Mouse (Mus musculus) megakaryocyte, embryonic 14.5 days (primary cell): ENCODE data around the gene Ppm1k. TPM values are rescaled to one million over a fixed set of nuclear protein-coding genes. Genes with fewer than 3 reads are reported as not detected.

ENCODE experiments used
- H3K27me3 ChIP-seq: replicated peaks from 2 replicates; pipeline ENCODE3; 2012; ENCODE audit warnings: inconsistent platforms
- H3K36me3 ChIP-seq: replicated peaks from 2 replicates; pipeline ENCODE3; 2012; ENCODE audit warnings: low read length, inconsistent platforms, mixed read lengths
- H3K4me1 ChIP-seq: 2 replicates; pipeline ENCODE4 v1.6.1; 2012; ENCODE audit warnings: inconsistent platforms
- H3K4me3 ChIP-seq: replicated peaks from 2 replicates; pipeline ENCODE3; 2012; ENCODE audit warnings: moderate library complexity, mild to moderate bottlenecking, inconsistent platforms
- H3K9me3 ChIP-seq: 2 replicates; pipeline ENCODE4 v1.6.1; 2012; ENCODE audit warnings: inconsistent platforms
- FLI1 ChIP-seq: IDR thresholded peaks from 2 replicates; pipeline ENCODE4 v1.6.1; 2012; ENCODE audit warnings: low read length, inconsistent platforms, mixed read lengths
- GATA1 ChIP-seq: IDR thresholded peaks from 3 replicates; pipeline ENCODE4 v1.6.1; 2012; ENCODE audit warnings: mixed read lengths, low read length, inconsistent platforms, borderline replicate concordance
- polyA plus RNA-seq: library from polyadenylated mRNA; stranded (reverse); fragments of >175 nt; gene quantifications from 2 replicates; pipeline ENCODE4 v1.2.3, GENCODE M21; 2012; ENCODE audit warnings: low replicate concordance; ENCODE audit not compliant: insufficient read depth

Ppm1k gene
- polyA plus RNA-seq, 1 experiment, result 0.08 TPM

DNA sequence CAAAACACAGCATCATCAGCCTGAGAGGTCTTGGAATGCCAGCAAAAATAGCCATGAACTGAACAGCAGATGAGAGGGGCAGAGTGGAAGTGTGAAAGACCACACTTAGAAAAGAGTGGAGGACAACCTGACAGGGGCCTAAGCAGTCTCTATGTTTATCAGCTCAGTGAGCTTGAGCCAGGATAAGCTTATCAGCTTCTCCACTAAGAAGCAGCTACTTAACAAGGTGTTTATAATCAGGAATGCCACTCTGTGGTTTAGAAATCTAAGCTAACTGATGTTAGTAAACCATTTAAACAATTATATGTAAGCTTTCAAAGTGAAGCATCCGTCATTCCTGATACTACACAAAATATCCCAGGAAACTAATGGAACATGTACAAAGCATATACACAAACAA is 3.2 kb downstream of the Ppm1k start:
- no peak for TF ChIP-seq FLI1
- no peak for TF ChIP-seq GATA1
- H3K4me3 ChIP-seq, result no peak overlapping the region
- no peaks in the 10 kb centered on the region for H3K9me3 ChIP-seq
- no peaks in the 10 kb centered on the region for H3K36me3 ChIP-seq
- H3K4me1 ChIP-seq, result peaks cover 37% of the 10 kb centered on the region
- H3K27me3 ChIP-seq, result no peaks in the 10 kb centered on the region

DNA sequence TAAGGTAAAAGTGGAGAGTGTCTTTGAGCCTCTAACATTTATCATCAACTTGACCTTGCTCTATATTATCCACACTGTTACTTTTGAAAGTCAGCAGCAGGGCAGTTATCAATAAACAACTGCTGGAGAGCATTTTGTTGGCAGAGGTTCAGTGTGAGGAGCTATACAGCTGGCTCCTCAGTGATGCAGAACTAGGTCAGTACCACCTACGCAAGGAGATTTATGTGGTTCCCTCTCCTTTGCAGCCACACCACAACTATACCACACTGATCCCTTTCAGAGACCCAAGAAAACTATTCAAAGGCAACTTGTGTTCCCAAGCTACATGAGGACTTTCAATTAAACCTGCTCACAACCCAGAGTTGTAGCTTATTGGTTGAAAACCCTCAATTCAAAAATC is 3.8 kb downstream of the Ppm1k start:
- Histone ChIP-seq H3K27me3 (no peaks in the 10 kb centered on the region), H3K36me3 (no peaks in the 10 kb centered on the region), H3K4me3 (no peak overlapping the region), H3K9me3 (no peaks in the 10 kb centered on the region), H3K4me1 (peaks cover 37% of the 10 kb centered on the region)
- TF ChIP-seq FLI1, result no peak
- TF ChIP-seq GATA1, result no peak

DNA sequence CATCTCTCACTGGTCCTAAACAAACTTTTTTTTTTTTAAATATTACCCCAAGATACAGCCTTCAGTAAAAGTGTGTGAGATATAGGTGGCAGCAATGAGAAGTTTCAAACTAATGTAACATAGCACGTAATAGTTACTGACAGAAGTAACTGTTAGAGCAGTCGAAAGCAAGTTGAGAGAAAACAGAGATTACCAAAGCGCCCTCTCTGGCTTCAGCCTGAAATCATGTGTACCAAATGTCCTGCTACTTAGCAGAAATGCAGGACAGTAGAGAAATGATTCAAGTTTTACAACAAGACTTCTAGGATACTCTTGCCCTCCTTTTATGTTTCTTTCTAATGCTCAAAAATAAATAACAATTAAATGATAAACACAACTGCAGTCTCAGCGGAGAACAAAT is 4.3 kb downstream of the Ppm1k start:
- no peaks in the 10 kb centered on the region for H3K9me3 ChIP-seq
- TF ChIP-seq FLI1 (no peak), GATA1 (no peak)
- H3K4me3 ChIP-seq, result no peak overlapping the region
- no peaks in the 10 kb centered on the region for H3K27me3 ChIP-seq
- peaks cover 36% of the 10 kb centered on the region for H3K4me1 ChIP-seq
- H3K36me3 ChIP-seq, result no peaks in the 10 kb centered on the region

DNA sequence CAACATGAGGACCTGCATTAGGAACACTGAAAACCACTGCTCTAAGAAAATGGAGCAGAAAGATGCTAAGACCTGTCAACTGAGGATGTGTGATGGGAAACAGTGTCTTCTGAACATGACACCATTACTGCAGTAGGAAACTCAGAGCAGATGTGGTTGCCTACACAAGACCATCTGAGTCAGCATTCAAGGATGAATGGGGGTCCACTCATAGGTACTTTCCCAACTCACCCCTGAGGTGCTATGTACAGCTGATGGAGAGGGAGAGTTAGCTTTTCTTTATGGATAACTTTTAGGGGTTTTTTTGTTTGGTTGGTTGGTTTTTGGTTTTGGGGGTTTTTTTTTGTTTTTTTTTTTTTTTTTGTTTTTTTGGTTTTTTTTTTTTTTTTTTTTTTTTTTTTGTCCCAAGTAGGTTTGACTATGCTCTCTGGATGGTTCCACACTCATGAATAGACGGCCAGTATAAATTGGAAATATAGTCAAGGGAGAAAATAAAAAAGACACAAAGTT is 5.9 kb downstream of the Ppm1k start:
- Histone ChIP-seq H3K4me1 (peaks cover 23% of the 10 kb centered on the region), H3K4me3 (no peak overlapping the region), H3K36me3 (peaks cover 4% of the 10 kb centered on the region), H3K27me3 (no peaks in the 10 kb centered on the region), H3K9me3 (no peaks in the 10 kb centered on the region)
- TF ChIP-seq GATA1 (no peak), FLI1 (no peak)

DNA sequence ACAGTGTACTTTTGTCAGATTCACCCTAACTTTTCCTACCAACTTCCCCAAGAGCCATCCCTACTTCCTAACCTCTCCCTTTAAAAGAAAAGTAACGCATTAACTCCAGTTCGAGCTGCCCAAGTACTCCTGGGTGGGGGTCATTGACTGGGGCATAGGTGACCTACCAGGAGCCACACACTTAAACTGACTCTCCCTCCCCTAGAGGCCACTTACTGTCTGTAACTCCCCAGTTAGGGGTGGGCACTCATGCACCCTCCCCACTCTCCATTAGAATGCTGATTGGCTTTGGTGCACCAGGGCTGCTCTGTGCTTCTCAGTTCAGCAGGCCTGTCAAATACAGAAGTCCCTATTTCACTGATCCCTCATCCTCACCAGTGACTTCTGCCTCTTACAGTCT is 8.3 kb downstream of the Ppm1k start:
- no peak overlapping the region for H3K4me3 ChIP-seq
- no peaks in the 10 kb centered on the region for H3K9me3 ChIP-seq
- TF ChIP-seq GATA1 (no peak), FLI1 (no peak)
- peaks cover 8% of the 10 kb centered on the region for H3K4me1 ChIP-seq
- H3K36me3 ChIP-seq, result peaks cover 4% of the 10 kb centered on the region
- H3K27me3 ChIP-seq, result no peaks in the 10 kb centered on the region

DNA sequence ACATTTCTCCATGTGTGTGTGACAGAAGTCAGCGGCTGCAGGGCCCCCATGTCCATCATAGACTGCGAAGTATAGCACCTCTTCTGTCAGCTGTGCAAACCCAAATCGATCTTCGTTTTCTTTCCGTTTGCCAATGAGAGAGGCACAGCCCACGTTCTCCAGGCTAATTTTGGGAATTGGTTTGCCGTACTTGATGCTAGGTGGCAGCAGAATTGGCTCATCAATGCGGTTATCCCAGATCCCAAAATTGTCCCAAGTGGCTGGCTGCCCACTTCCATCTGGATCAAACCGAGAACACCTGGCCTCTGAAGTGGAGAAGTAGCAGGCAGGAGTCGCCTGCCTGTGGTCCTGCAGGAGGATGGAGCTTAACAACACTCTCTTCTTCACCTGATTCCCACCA is 10.5 kb downstream of the Ppm1k start:
- Histone ChIP-seq H3K4me1 (peaks cover 3% of the 10 kb centered on the region; the same call in 1 of the 2 replicates), H3K27me3 (no peaks in the 10 kb centered on the region), H3K4me3 (no peak overlapping the region), H3K36me3 (peaks cover 4% of the 10 kb centered on the region), H3K9me3 (no peaks in the 10 kb centered on the region)
- no peak for TF ChIP-seq GATA1
- no peak for TF ChIP-seq FLI1

DNA sequence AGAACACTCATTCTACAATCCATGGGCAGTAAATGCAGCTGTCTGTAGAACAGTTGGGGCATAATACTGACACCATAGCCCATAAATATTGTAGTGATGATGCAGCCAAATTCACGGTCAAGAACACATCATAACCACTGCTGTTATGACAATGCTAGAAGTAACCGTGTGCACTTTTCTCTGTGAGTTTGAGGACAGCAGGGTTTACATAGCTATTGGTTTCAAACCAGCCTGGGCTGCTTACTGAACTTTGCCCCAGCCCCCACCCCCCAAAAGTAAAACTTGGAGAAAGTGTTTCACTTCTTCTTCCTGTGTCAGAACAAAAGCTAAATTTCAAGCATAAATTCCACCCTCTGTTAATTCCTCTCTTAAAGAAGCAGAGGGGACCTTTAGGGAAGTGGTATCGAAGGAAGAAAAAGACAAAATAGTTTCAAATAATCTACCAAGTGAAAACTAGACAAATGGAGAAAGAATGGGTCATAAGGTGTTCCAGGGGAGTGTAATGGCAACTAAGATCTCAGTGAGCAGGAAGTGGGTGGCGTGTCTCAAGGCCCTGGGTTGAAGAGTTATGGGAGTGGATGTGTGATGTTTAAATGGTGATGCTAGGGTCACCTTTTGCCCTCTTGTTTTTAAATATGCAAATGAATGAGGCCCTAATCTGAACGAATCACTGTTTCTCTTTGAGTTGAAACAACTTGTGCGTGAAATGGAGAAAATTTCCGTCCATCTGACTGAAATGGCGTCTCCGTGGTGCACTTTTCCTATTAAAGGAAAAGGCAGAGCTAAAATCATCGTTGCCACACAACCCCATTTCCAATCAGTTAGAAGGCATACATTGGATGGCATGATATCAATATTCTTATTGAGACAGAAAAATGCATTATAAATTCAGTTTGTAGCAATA is 14.3 kb downstream of the Ppm1k start:
- TF ChIP-seq FLI1, result no peak
- TF ChIP-seq GATA1, result no peak
- Histone ChIP-seq H3K9me3 (no peaks in the 10 kb centered on the region), H3K4me1 (no peaks in the 10 kb centered on the region), H3K27me3 (no peaks in the 10 kb centered on the region), H3K36me3 (peaks cover 4% of the 10 kb centered on the region), H3K4me3 (no peak overlapping the region)

DNA sequence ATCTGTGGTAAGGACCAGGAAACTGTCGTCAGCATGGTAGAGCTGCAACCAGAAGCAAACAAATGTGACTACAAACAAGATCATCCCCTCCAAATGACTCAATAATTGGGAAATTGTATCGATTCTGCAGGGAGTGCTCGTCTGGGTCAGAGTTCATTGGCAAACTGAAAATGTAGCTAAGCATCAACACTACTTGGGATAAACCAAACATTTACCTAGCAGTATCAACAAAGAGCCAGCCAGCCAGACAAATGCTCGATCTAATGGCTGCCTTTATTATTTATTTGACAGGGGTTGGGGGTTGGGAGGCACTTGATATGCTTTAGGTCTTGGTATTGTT is 21.3 kb downstream of the Ppm1k start:
- H3K4me3 ChIP-seq, result no peak overlapping the region
- H3K27me3 ChIP-seq, result no peaks in the 10 kb centered on the region
- no peaks in the 10 kb centered on the region for H3K4me1 ChIP-seq
- no peaks in the 10 kb centered on the region for H3K9me3 ChIP-seq
- H3K36me3 ChIP-seq, result peaks cover 20% of the 10 kb centered on the region
- TF ChIP-seq FLI1, result no peak
- no peak for TF ChIP-seq GATA1

DNA sequence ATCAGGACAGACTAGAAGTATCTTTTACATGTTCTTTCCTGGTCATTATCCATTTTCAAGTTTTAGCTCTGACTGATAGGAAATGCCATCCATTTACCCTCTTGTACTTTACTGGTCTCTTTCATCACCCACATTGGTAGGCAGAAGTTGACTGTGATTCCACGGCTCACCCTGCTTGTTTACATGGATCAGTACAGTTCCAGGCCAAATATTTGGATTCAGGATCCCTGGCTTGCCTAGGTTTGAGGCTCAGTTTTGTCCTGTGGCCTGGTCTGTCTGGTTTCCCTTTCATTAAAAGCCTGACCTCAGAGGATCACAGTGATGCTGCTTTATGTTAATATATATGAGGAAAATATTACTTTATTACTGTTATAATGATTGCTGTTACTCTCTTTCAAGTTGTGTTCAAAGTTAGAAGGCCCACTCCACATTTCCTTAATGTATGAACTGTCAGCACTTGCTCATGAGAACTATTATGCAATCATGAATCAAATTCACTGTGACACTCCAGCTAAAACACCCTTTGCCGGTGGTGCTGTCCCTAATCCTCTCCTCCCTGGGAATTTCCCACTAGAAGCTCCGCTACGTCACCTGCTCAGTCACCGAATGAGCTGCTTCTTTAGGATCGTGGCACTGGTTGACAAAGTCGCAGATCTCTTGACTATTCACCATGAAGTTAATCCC is 21.8 kb downstream of the Ppm1k start:
- Histone ChIP-seq H3K9me3 (no peaks in the 10 kb centered on the region), H3K4me3 (no peak overlapping the region), H3K4me1 (no peaks in the 10 kb centered on the region), H3K36me3 (peaks cover 20% of the 10 kb centered on the region), H3K27me3 (no peaks in the 10 kb centered on the region)
- no peak for TF ChIP-seq FLI1
- TF ChIP-seq GATA1, result no peak

DNA sequence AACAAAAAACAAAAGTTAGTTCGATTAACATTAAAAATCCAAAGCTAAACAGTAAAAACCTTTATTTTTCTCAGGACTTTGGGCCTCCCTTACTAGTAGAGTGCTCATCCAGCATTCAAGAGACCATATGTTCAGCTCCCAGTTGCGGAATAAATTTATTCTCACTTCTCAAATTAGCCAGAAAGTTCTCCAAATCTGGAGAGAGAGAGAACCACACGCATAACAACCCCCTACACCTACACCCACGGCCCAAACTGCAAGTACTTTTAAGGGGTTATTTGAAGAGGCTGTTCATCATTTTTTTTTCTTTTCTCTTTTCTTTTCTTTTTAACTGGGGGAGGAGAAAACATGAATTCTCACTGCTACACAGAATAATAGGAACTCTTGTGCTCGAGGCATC is 23.4 kb downstream of the Ppm1k start:
- Histone ChIP-seq H3K36me3 (peaks cover 20% of the 10 kb centered on the region), H3K4me3 (no peak overlapping the region), H3K27me3 (no peaks in the 10 kb centered on the region), H3K9me3 (no peaks in the 10 kb centered on the region), H3K4me1 (no peaks in the 10 kb centered on the region)
- TF ChIP-seq FLI1 (no peak), GATA1 (no peak)
